Mouse (Mus musculus) cerebellum, adult 2 months (tissue): Measurements from ENCODE around the gene Azin2.

Source experiments
- CTCF ChIP-seq: fragments of 200-500 bp; IDR thresholded peaks from 2 replicates; pipeline ENCODE4 v1.5.1; 2011; ENCODE audit warnings: low read depth, mild to moderate bottlenecking, control low read depth, low read length, moderate library complexity, borderline replicate concordance; ENCODE audit not compliant: insufficient read depth
- POLR2A ChIP-seq: fragments of 200-500 bp; IDR thresholded peaks from 2 replicates; pipeline ENCODE4 v1.6.1; 2011; ENCODE audit warnings: low read length, control low read depth, borderline replicate concordance; ENCODE audit not compliant: insufficient read depth

- TF ChIP-seq CTCF, result no peak
- no peak for TF ChIP-seq POLR2A
Observed at GRCm38 (mm10) chr4:128889752-128890630, 72.3 kb downstream of the Azin2 start.
